Mouse (Mus musculus) brain, embryonic 18.5 days (tissue): ENCODE data around the gene Serbp1.
A peak's percentile ranks its signal among the peaks of the same experiment; 100 is the strongest.

Source experiments
- DNase-seq: peaks from one replicate; pipeline ENCODE4 v3.0.0-alpha.2; 2012; ENCODE audit warnings: low read depth, low spot score

Gene Serbp1

GRCm38 (mm10) chr6:67300710-67301163, 62.8 kb downstream of the Serbp1 start:
- DNase-seq, result no peak

GRCm38 (mm10) chr6:67301230-67301629, 63.3 kb downstream of the Serbp1 start:
- DNase-seq, result no peak

GRCm38 (mm10) chr6:67302471-67302870, 64.5 kb downstream of the Serbp1 start:
- DNase-seq, result no peak

GRCm38 (mm10) chr6:67303210-67303609, 65.2 kb downstream of the Serbp1 start:
- DNase-seq, result no peak

- no peak for DNase-seq
These were observed 71.0 kb downstream of the Serbp1 start for GRCm38 (mm10) chr6:67308994-67309393.

GRCm38 (mm10) chr6:67309752-67310151, 71.8 kb downstream of the Serbp1 start:
- no peak for DNase-seq

- DNase-seq, result no peak
These were observed 76.7 kb downstream of the Serbp1 start for GRCm38 (mm10) chr6:67314697-67315096.

GRCm38 (mm10) chr6:67317068-67317467, 79.1 kb downstream of the Serbp1 start:
- DNase-seq, result no peak

GRCm38 (mm10) chr6:67317827-67318338, 79.9 kb downstream of the Serbp1 start:
- peak; percentile 3 for DNase-seq

GRCm38 (mm10) chr6:67318451-67318850, 80.5 kb downstream of the Serbp1 start:
- peak; percentile 18 for DNase-seq

- no peak for DNase-seq
These were observed 85.8 kb downstream of the Serbp1 start for GRCm38 (mm10) chr6:67323788-67324187.

GRCm38 (mm10) chr6:67337943-67338342, 100.0 kb downstream of the Serbp1 start:
- DNase-seq, result no peak

GRCm38 (mm10) chr6:67339494-67339893, 101.5 kb downstream of the Serbp1 start:
- DNase-seq, result no peak
